Mouse (Mus musculus) myocyte (in vitro differentiated cells): ENCODE results near the gene Trpm4. TPM values are rescaled to one million over a fixed set of nuclear protein-coding genes. Genes with fewer than 3 reads are reported as not detected.

Source experiments
- H3K27me3 ChIP-seq: one replicate; pipeline ENCODE4 v1.6.1; 2011; ENCODE audit not compliant: control insufficient read depth, insufficient read depth, insufficient read length
- H3K36me3 ChIP-seq: one replicate; pipeline ENCODE4 v1.6.1; 2011; ENCODE audit not compliant: control insufficient read depth, insufficient read depth
- H3K4me2 ChIP-seq: one replicate; pipeline ENCODE4 v1.6.1; 2011; ENCODE audit warnings: low read depth, control low read depth
- H3K4me3 ChIP-seq: one replicate; pipeline ENCODE4 v1.5.1; 2011; ENCODE audit warnings: mild to moderate bottlenecking, control low read depth, moderate library complexity
- H3K79me2 ChIP-seq: one replicate; pipeline ENCODE4 v1.6.1; 2011; ENCODE audit not compliant: control insufficient read depth, insufficient read depth
- H3ac ChIP-seq: one replicate; pipeline ENCODE4 v1.6.1; 2011; ENCODE audit not compliant: control insufficient read depth, insufficient read length
- CEBPB ChIP-seq: IDR thresholded peaks from 2 replicates; pipeline ENCODE4 v1.6.1; 2011; ENCODE audit warnings: mild to moderate bottlenecking, moderate library complexity; ENCODE audit not compliant: poor library complexity, insufficient read depth, severe bottlenecking
- E2F4 ChIP-seq: IDR thresholded peaks from one replicate; pipeline ENCODE4 v1.6.1; 2011; ENCODE audit warnings: mild to moderate bottlenecking, control low read depth, moderate library complexity; ENCODE audit not compliant: insufficient read depth
- MAX ChIP-seq: IDR thresholded peaks from one replicate; pipeline ENCODE4 v1.6.1; 2011; ENCODE audit warnings: low read depth, mild to moderate bottlenecking, control low read depth
- MYOD1 ChIP-seq, 3 experiments: IDR thresholded peaks; one replicate each; pipeline ENCODE4 v1.6.1; 2011; ENCODE audit warnings: control low read depth in 2 of 3, low read depth in 2 of 3, mild to moderate bottlenecking in 2 of 3, moderate library complexity in 1 of 3; ENCODE audit not compliant: insufficient read length in 2 of 3, control insufficient read depth in 1 of 3
- MYOG ChIP-seq, 3 experiments: IDR thresholded peaks; one replicate each; pipeline ENCODE4 v1.6.1; 2011; ENCODE audit warnings: control low read depth in 2 of 3, low read depth in 2 of 3, mild to moderate bottlenecking in 2 of 3; ENCODE audit not compliant: insufficient read length in 2 of 3, control insufficient read depth in 1 of 3, insufficient read depth in 1 of 3
- POLR2A ChIP-seq: IDR thresholded peaks from one replicate; pipeline ENCODE4 v1.6.1; 2011; ENCODE audit warnings: low read depth, mild to moderate bottlenecking, control low read depth, moderate library complexity; ENCODE audit not compliant: insufficient read length
- POLR2AphosphoS2 ChIP-seq: IDR thresholded peaks from one replicate; pipeline ENCODE4 v1.6.1; 2011; ENCODE audit warnings: low read depth, control low read depth; ENCODE audit not compliant: insufficient read length
- REST ChIP-seq: IDR thresholded peaks from one replicate; pipeline ENCODE4 v1.6.1; 2011; ENCODE audit warnings: mild to moderate bottlenecking, control low read depth, moderate library complexity; ENCODE audit not compliant: insufficient read depth, insufficient read length
- SRF ChIP-seq: IDR thresholded peaks from one replicate; pipeline ENCODE4 v1.6.1; 2011; ENCODE audit warnings: low read depth; ENCODE audit not compliant: control insufficient read depth, insufficient read length
- TCF12 ChIP-seq: IDR thresholded peaks from one replicate; pipeline ENCODE4 v1.6.1; 2011; ENCODE audit warnings: mild to moderate bottlenecking, control low read depth; ENCODE audit not compliant: poor library complexity, insufficient read depth, severe bottlenecking
- TCF3 ChIP-seq: IDR thresholded peaks from one replicate; pipeline ENCODE4 v1.6.1; 2011; ENCODE audit warnings: low read depth, control low read depth; ENCODE audit not compliant: insufficient read length
- USF1 ChIP-seq: IDR thresholded peaks from one replicate; pipeline ENCODE4 v1.6.1; 2011; ENCODE audit warnings: low read depth, mild to moderate bottlenecking, control low read depth, moderate library complexity
- polyA plus RNA-seq: library from polyadenylated mRNA; unstranded; fragments of >200 nt; fragmentation: generic; extraction: Trizol; gene quantifications from one replicate; pipeline ENCODE4 v1.2.1, GENCODE M21; 2012; ENCODE audit warnings: missing spikeins

The Trpm4 gene
- polyA plus RNA-seq, 1 experiment, result 27.3 TPM

- H3ac ChIP-seq, result peak overlapping the region; percentile 29
These were observed 725 bp downstream of the Trpm4 start for GRCm38 (mm10) chr7:45332685-45333425.

GRCm38 (mm10) chr7:45331502-45331901 is 2.1 kb downstream of the Trpm4 start:
- Histone ChIP-seq H3K79me2 (no peaks in the 10 kb centered on the region), H3ac (no peak overlapping the region), H3K27me3 (no peaks in the 10 kb centered on the region), H3K36me3 (no peaks in the 10 kb centered on the region), H3K4me3 (no peak overlapping the region), H3K4me2 (no peak overlapping the region)
- TF ChIP-seq MYOD1 (IDR thresholded peaks at IDR 0.05; ENCODE audit: control insufficient read depth in 1 of 3, insufficient read length in 2 of 3, low read depth in 2 of 3) (no peak), POLR2A (no peak), MAX (no peak), E2F4 (no peak), POLR2AphosphoS2 (no peak), TCF12 (no peak), REST (no peak), USF1 (no peak), TCF3 (no peak), CEBPB (no peak), SRF (no peak), MYOG (IDR thresholded peaks at IDR 0.05; ENCODE audit: control insufficient read depth in 1 of 3, insufficient read depth in 1 of 3, insufficient read length in 2 of 3, low read depth in 2 of 3) (no peak)

More at GRCm38 (mm10) chr7:45332685-45333425, 725 bp downstream of the Trpm4 start:
- Histone ChIP-seq H3K4me3 (peak overlapping the region; percentile 65), H3K36me3 (no peaks in the 10 kb centered on the region), H3K79me2 (no peaks in the 10 kb centered on the region), H3K27me3 (no peaks in the 10 kb centered on the region), H3K4me2 (peak overlapping the region; percentile 89)
- TF ChIP-seq POLR2A, result peak; percentile 55
- no peak for TF ChIP-seq MAX

GRCm38 (mm10) chr7:45328841-45329475 is 4.6 kb downstream of the Trpm4 start:
- Histone ChIP-seq H3K27me3 (no peaks in the 10 kb centered on the region), H3K36me3 (peaks cover 15% of the 10 kb centered on the region), H3ac (no peak overlapping the region), H3K4me3 (no peak overlapping the region), H3K4me2 (no peak overlapping the region), H3K79me2 (no peaks in the 10 kb centered on the region)
- TF ChIP-seq SRF (no peak), CEBPB (no peak), USF1 (no peak), POLR2AphosphoS2 (no peak), POLR2A (no peak), MYOD1 (IDR thresholded peaks at IDR 0.05; ENCODE audit: control insufficient read depth in 1 of 3, insufficient read length in 2 of 3, low read depth in 2 of 3) (no peak), E2F4 (no peak), TCF12 (no peak), TCF3 (no peak), MAX (no peak)

- Histone ChIP-seq H3K36me3 (peaks cover 17% of the 10 kb centered on the region), H3K4me2 (no peak overlapping the region)
- TF ChIP-seq MYOD1 (IDR thresholded peaks at IDR 0.05; ENCODE audit: control insufficient read depth in 1 of 3, insufficient read length in 2 of 3, low read depth in 2 of 3) (no peak), POLR2AphosphoS2 (no peak), SRF (no peak), TCF3 (no peak), MAX (no peak), CEBPB (no peak), POLR2A (no peak), E2F4 (no peak), REST (no peak), TCF12 (no peak)
These were observed 7.8 kb downstream of the Trpm4 start for GRCm38 (mm10) chr7:45325800-45326199.

GRCm38 (mm10) chr7:45323069-45323468 is 10.5 kb downstream of the Trpm4 start:
- no peak overlapping the region for H3K4me3 ChIP-seq

More at GRCm38 (mm10) chr7:45325800-45326199, 7.8 kb downstream of the Trpm4 start:
- Histone ChIP-seq H3K27me3 (no peaks in the 10 kb centered on the region), H3K79me2 (no peaks in the 10 kb centered on the region), H3ac (no peak overlapping the region), H3K4me3 (no peak overlapping the region)

More at GRCm38 (mm10) chr7:45323069-45323468, 10.5 kb downstream of the Trpm4 start:
- no peaks in the 10 kb centered on the region for H3K79me2 ChIP-seq
- no peak overlapping the region for H3K4me2 ChIP-seq
- H3K27me3 ChIP-seq, result no peaks in the 10 kb centered on the region
- no peak overlapping the region for H3ac ChIP-seq
- peaks cover 21% of the 10 kb centered on the region for H3K36me3 ChIP-seq
- TF ChIP-seq MYOG (IDR thresholded peaks at IDR 0.05; ENCODE audit: control insufficient read depth in 1 of 3, insufficient read depth in 1 of 3, insufficient read length in 2 of 3, low read depth in 2 of 3), result no peak
- TF ChIP-seq REST, result no peak
- TF ChIP-seq POLR2AphosphoS2, result no peak
- no peak for TF ChIP-seq TCF3
- no peak for TF ChIP-seq CEBPB
- no peak for TF ChIP-seq MYOD1 (IDR thresholded peaks at IDR 0.05; ENCODE audit: control insufficient read depth in 1 of 3, insufficient read length in 2 of 3, low read depth in 2 of 3)
- TF ChIP-seq TCF12, result no peak
- no peak for TF ChIP-seq USF1
